In the genomic region with DNA sequence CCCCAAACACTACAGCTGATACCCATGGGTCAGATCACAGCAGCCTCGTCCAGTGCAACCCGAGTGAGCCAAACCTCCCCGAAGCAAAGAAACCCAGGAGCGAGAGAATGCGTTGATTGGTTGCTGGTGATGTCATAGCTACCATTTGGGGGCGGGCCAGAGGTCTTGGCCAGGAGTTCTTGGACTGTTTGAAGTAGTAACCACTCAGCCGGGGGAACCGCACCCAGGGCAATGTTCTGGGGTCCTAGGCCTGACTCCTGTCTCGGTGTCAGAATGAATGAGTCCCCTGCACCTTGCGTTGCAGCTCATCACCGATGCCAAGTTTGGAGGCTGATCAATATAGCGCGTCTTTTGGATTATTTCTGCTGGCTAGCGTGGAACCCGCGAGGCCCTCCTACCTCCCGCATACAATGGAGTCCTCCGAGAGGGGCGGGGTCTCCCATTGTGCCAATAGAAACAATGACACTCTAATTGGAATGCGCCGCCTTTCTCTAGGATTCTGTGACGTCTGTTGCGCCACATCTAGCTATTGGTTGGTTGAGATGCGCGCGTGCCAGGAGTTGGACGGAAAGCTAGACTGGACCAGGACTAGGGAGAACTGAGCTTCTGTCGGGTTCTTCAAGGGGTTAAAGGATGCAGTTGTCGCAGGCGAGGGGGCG, we compare ENCODE assay signal across 8 mouse cellular contexts. TPM values are rescaled to one million over a fixed set of nuclear protein-coding genes. Genes with fewer than 3 reads are reported as not detected.
DNase-seq lines count a peak whose midpoint lies in the region; ATAC-seq and TF ChIP-seq lines count a peak whose summit lies in the region.

No protein-coding gene starts in this region.

- H3K4me1 ChIP-seq in E14TG2a.4 (replicated peaks; ENCODE audit: low read depth, low read length) = peaks cover 40% of the 10 kb centered on the region
- peaks cover 17% of the 10 kb centered on the region; the same call in 1 of the 2 replicates for H3K4me1 ChIP-seq in forebrain, embryonic 14.5 days (ENCODE audit: control insufficient read depth, insufficient read depth, low read length)
- H3K4me1 ChIP-seq in neural tube, embryonic 14.5 days (ENCODE audit: control insufficient read depth, insufficient read depth, low read length) = peaks cover 15% of the 10 kb centered on the region
- no peaks in the 10 kb centered on the region for H3K4me1 ChIP-seq in kidney, adult 2 months (ENCODE audit: control insufficient read depth, insufficient read depth, low read length)

- ATAC-seq in forebrain, embryonic 14.5 days = peak; percentile 82
- peak; percentile 90 for ATAC-seq in neural tube, embryonic 14.5 days (ENCODE audit: low read depth)

- no peaks in the 10 kb centered on the region for H3K9me3 ChIP-seq in E14TG2a.4 (ENCODE audit: low read length)
- H3K9me3 ChIP-seq in forebrain, embryonic 14.5 days (replicated peaks; ENCODE audit: control insufficient read depth, low read length) = no peaks in the 10 kb centered on the region
- no peaks in the 10 kb centered on the region for H3K9me3 ChIP-seq in neural tube, embryonic 14.5 days (ENCODE audit: control insufficient read depth, low read length)

- H3K36me3 ChIP-seq in E14TG2a.4 (ENCODE audit: insufficient read depth, low read length) = peaks cover 18% of the 10 kb centered on the region
- H3K36me3 ChIP-seq in forebrain, embryonic 14.5 days (ENCODE audit: control insufficient read depth, insufficient read depth, low read length) = peaks cover 24% of the 10 kb centered on the region
- H3K36me3 ChIP-seq in neural tube, embryonic 14.5 days (ENCODE audit: control insufficient read depth, insufficient read depth, low read length) = peaks cover 19% of the 10 kb centered on the region; the same call in 1 of the 2 replicates
- no peaks in the 10 kb centered on the region for H3K36me3 ChIP-seq in kidney, adult 2 months (ENCODE audit: control insufficient read depth, insufficient read depth, low read length)

- H3K4me3 ChIP-seq in E14TG2a.4 (replicated peaks; ENCODE audit: low read length) = peak overlapping the region; percentile 80
- peak overlapping the region; percentile 75 for H3K4me3 ChIP-seq in forebrain, embryonic 14.5 days (ENCODE audit: low read depth, low read length)
- H3K4me3 ChIP-seq in neural tube, embryonic 14.5 days (ENCODE audit: low read depth, low read length) = peak overlapping the region; percentile 75
- H3K4me3 ChIP-seq in kidney, adult 2 months (ENCODE audit: insufficient read depth, low read depth, low read length) = no peak overlapping the region

- peak overlapping the region; percentile 89 for H3K9ac ChIP-seq in forebrain, embryonic 14.5 days (ENCODE audit: low read length)
- peak overlapping the region; percentile 84 for H3K9ac ChIP-seq in neural tube, embryonic 14.5 days (replicated peaks; ENCODE audit: low read depth, low read length)

- peak; percentile 98 for DNase-seq in cerebellum, adult 11 months
- peak; percentile 97 for DNase-seq in forebrain, embryonic 14.5 days (ENCODE audit: low spot score)
- peak; percentile 95 for DNase-seq in layer of hippocampus, adult 9-11 months
- no peak for DNase-seq in kidney, adult 2 months
- no peak for DNase-seq in kidney, postnatal 36 days
- DNase-seq in gastrocnemius, postnatal 14 days = no peak

- H3K27ac ChIP-seq in forebrain, embryonic 14.5 days (ENCODE audit: low read depth, low read length) = peak overlapping the region; percentile 70
- H3K27ac ChIP-seq in neural tube, embryonic 14.5 days (ENCODE audit: low read depth, low read length) = peak overlapping the region; percentile 82
- no peak overlapping the region for H3K27ac ChIP-seq in kidney, adult 2 months (ENCODE audit: insufficient read depth, low read depth, low read length)

- under 1% methylated on average over 31 of the region's 31 CpGs for WGBS in forebrain, embryonic 14.5 days
- under 1% methylated on average over 31 of the region's 31 CpGs for whole genome bisulfite sequencing in neural tube, embryonic 14.5 days
- WGBS in kidney, adult 2 months = 3% methylated on average over 31 of the region's 31 CpGs

- peaks cover 49% of the 10 kb centered on the region for H3K27me3 ChIP-seq in E14TG2a.4 (ENCODE audit: insufficient read depth, low read length)
- peaks cover 15% of the 10 kb centered on the region; the same call in 1 of the 2 replicates for H3K27me3 ChIP-seq in forebrain, embryonic 14.5 days (replicated peaks; ENCODE audit: control insufficient read depth, insufficient read depth, low read length)
- H3K27me3 ChIP-seq in neural tube, embryonic 14.5 days (ENCODE audit: control insufficient read depth, insufficient read depth, low read length) = peaks cover 4% of the 10 kb centered on the region; the same call in 1 of the 2 replicates
- peaks cover 4% of the 10 kb centered on the region; the same call in 1 of the 2 replicates for H3K27me3 ChIP-seq in kidney, adult 2 months (replicated peaks; ENCODE audit: control insufficient read depth, insufficient read depth, low read length)

- TF ChIP-seq CTCF in E14TG2a.4 (conservative IDR thresholded peaks at IDR 0.05; ENCODE audit: low read length) = no peak
- TF ChIP-seq CTCF in kidney, adult 2 months (conservative IDR thresholded peaks at IDR 0.05; ENCODE audit: insufficient read depth, insufficient read length, low read depth, low read length) = no peak

- no peak for TF ChIP-seq POLR2A in kidney, adult 2 months (IDR thresholded peaks at IDR 0.05; ENCODE audit: low read depth, low read length)

- peak overlapping the region; percentile 73 for H3K4me2 ChIP-seq in forebrain, embryonic 14.5 days (ENCODE audit: low read length)
- H3K4me2 ChIP-seq in neural tube, embryonic 14.5 days (ENCODE audit: low read depth, low read length) = peak overlapping the region; percentile 86

- intact Hi-C loops in gastrocnemius, postnatal 14 days (cut with DNase I; ENCODE audit: low total_unique reads) = loop anchor here (5.0 kb wide), 1 partner anchor 68 kb away; no protein-coding TSS in a partner anchor

RNA-seq across cellular contexts. Expression of a gene that starts 1.2 kb away (rescaled TPM):
- 10.7 and 17.6 TPM in 2 replicates for polyA plus RNA-seq in forebrain, embryonic 14.5 days (2014; fragmentation: Nextera tagmentation; extraction: Ambion mirVana)
- polyA plus RNA-seq in neural tube, embryonic 14.5 days (2014; fragmentation: Nextera tagmentation; extraction: Ambion mirVana) = 18.5 and 21.6 TPM in 2 replicates
- polyA plus RNA-seq in kidney, adult 2 months (2012; rRNA removed) = 0.18 and 0.19 TPM in 2 replicates
- total RNA-seq in gastrocnemius, postnatal 14 days (2021) = under 1 TPM; 0.18 to 0.24 TPM

RNA-seq across cellular contexts. Expression of a gene that starts 16.7 kb away (rescaled TPM):
- 13.6 and 19.2 TPM in 2 replicates for polyA plus RNA-seq in forebrain, embryonic 14.5 days (2014; fragmentation: Nextera tagmentation; extraction: Ambion mirVana)
- 25.4 and 30.0 TPM in 2 replicates for polyA plus RNA-seq in neural tube, embryonic 14.5 days (2014; fragmentation: Nextera tagmentation; extraction: Ambion mirVana)
- polyA plus RNA-seq in kidney, adult 2 months (2012; rRNA removed) = 19.1 and 24.1 TPM in 2 replicates
- total RNA-seq in gastrocnemius, postnatal 14 days (2021) = 1 to 10 TPM; 3.5 to 4.5 TPM

RNA-seq across cellular contexts. Expression of a gene that starts 28.2 kb away (rescaled TPM):
- 10.6 and 14.7 TPM in 2 replicates for polyA plus RNA-seq in forebrain, embryonic 14.5 days (2014; fragmentation: Nextera tagmentation; extraction: Ambion mirVana)
- polyA plus RNA-seq in neural tube, embryonic 14.5 days (2014; fragmentation: Nextera tagmentation; extraction: Ambion mirVana) = 21.9 and 22.2 TPM in 2 replicates
- 33.9 and 37.2 TPM in 2 replicates for polyA plus RNA-seq in kidney, adult 2 months (2012; rRNA removed)
- total RNA-seq in gastrocnemius, postnatal 14 days (2021) = 10 to 100 TPM; 13.0 to 13.8 TPM

RNA-seq across cellular contexts. Expression of a gene that starts 41.3 kb away (rescaled TPM):
- 217 and 221 TPM in 2 replicates for polyA plus RNA-seq in forebrain, embryonic 14.5 days (2014; fragmentation: Nextera tagmentation; extraction: Ambion mirVana)
- 268 and 320 TPM in 2 replicates for polyA plus RNA-seq in neural tube, embryonic 14.5 days (2014; fragmentation: Nextera tagmentation; extraction: Ambion mirVana)
- polyA plus RNA-seq in kidney, adult 2 months (2012; rRNA removed) = 68.3 and 78.0 TPM in 2 replicates
- 10 to 100 TPM; 24.3 to 24.4 TPM for total RNA-seq in gastrocnemius, postnatal 14 days (2021)

Comparison
In these comparisons a context has a peak if more than half of its experiments do, and no peak if none do; other contexts are left out.
1. DNase-seq: peak in cerebellum, adult 11 months (single experiment), forebrain, embryonic 14.5 days (single experiment) and layer of hippocampus, adult 9-11 months (single experiment); none in kidney, adult 2 months (single experiment), kidney, postnatal 36 days (0 of 2) and gastrocnemius, postnatal 14 days (single experiment).